Mouse (Mus musculus) ES-Bruce4 (cell line): Measurements from ENCODE around the gene Slit3.

Experiments used
- CTCF ChIP-seq: IDR thresholded peaks from one replicate; pipeline ENCODE4 v1.8.1; 2011; ENCODE audit warnings: low read depth, low read length
- POLR2A ChIP-seq: IDR thresholded peaks from one replicate; pipeline ENCODE4 v1.8.1; 2011; ENCODE audit warnings: low read length; ENCODE audit not compliant: insufficient read depth

GRCm38 (mm10) chr11:35286578-35287390 is 165.8 kb downstream of the Slit3 start:
- TF ChIP-seq CTCF (no peak), POLR2A (no peak)
